Mouse (Mus musculus) heart, adult 2 months (tissue): ENCODE results near the gene Oprm1.

ENCODE experiments used
- CTCF ChIP-seq: fragments of 200-600 bp; IDR thresholded peaks from 2 replicates; pipeline ENCODE4 v1.8.1; 2022; ENCODE audit warnings: antibody characterized with exemption, mild to moderate bottlenecking, moderate library complexity
- POLR2A ChIP-seq: fragments of 200-500 bp; IDR thresholded peaks from 2 replicates; pipeline ENCODE4 v1.6.1; 2011; ENCODE audit warnings: mild to moderate bottlenecking, low read depth, low read length, control low read depth; ENCODE audit not compliant: insufficient read depth

DNA sequence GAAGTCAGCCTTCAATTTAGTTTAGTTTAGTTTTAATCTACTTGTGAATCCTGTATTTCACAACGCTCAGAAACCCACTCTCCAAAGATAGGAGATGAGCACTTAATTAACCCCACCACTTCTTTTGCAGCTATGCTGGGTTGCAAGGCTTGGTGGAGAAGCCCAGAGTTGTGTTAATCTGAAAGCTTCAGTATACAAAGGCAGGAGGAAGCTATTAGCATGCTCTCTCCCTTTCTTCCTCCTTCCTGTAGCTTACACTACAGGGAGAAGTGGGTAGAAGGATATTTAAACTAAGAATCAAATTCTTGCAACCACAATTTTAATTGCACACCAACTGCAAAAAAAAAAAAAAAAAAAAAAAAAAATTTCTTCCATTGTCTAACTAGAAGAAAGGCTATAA lies 157.7 kb downstream of the Oprm1 start:
- TF ChIP-seq CTCF, result no peak
- no peak for TF ChIP-seq POLR2A
